Mouse (Mus musculus) CD4-positive, CD25-positive, alpha-beta regulatory T cell, adult 2 months (primary cell): ENCODE measurements at regions not wholly inside any gene's neighbourhood (a gene's known extent, or its start where the extent isn't known, plus 50 kb on each side); places are given as distances from the start of the nearest gene placed in this dataset.

Experiments
- DNase-seq: peaks from one replicate; pipeline ENCODE4 v3.0.0-alpha.2; 2012; ENCODE audit warnings: low read depth, low spot score

DNA sequence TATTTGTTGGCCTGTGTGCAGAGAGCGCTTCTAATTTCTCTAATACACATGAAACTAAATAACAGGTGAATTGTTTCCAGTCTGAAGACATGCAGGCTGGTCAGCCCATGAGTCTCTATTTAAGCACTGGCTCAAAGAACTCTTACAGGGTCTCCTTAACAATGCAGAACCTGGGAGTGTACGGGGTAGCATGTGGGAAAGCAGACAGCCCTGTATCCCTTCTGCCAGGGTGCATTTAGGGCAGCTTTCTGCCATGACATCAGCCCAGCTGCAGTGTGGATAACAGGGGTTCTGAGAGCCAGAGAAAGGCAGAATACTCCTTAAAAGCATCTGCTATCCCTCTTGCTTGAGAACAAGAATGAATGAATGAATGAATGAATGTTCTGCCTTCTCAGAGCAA is 164.7 kb downstream of the Grb14 start:
- no peak for DNase-seq

GRCm38 (mm10) chr2:64853918-64854317 is 170.9 kb downstream of the Grb14 start:
- DNase-seq: peak; percentile 54

- DNase-seq: no peak
Measured at GRCm38 (mm10) chr2:64852913-64853312, 171.9 kb downstream of the Grb14 start.

DNA sequence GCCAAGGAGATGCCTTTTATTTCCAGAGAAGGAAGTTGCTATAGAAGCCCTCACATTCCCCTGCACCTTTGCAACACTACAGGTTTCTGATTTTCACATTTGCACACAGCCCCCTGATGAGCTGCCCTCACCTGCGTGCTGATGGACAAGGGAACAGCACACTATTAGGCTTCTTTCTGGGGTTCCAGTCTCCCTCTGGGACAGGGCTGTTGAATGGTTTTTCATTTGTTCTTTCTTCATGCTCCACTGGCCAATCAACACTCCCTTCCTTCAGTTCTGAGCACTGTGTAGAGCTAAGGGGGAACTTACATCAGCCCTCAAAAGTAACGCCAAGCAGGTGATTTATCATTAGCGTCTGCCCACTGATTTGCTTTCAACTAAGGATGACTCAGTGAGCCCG is 173.7 kb downstream of the Grb14 start:
- no peak for DNase-seq

GRCm38 (mm10) chr2:64850656-64851055 is 174.1 kb downstream of the Grb14 start:
- no peak for DNase-seq

GRCm38 (mm10) chr2:64824494-64824893 is 200.3 kb downstream of the Grb14 start:
- DNase-seq: no peak

DNA sequence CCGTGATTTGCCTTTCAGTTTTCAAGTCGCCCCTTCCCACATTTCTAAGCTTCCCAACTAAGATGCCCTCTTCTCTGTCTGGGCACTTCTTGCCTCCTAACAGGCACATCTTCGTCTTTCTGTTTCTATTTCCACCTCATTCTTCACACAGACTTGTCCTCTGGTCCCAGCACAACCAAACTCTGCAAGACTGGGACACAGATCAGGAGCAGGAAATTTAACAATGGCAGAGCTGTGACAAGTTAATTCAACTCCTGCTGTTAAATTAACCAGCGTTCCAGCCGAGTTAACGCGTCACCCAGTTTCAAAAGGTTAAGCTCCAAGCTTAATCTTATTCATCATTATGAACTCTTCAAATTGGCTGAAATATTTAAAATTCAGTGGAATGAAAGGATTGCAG is 200.9 kb downstream of the Grb14 start:
- DNase-seq: no peak

DNA sequence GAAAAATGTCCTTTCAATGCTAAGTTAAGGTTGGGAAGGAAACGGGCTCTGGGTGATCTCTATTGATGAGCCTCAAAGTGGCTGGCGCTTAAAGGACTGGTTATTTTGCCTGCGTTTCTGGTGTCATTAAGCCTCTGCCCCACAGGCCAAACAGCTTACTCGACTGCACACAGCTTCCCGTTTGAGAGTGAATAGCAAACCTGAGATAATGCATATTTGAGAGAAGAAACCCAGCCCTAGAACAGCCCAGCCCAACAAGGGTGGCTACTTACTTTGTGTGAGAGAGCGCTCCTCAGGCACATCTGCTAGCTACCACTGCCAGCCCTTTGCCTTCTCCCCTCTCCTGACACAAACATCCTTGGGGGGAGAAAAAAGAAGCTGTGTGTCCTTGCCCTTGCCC is 201.7 kb downstream of the Grb14 start:
- DNase-seq: no peak

DNA sequence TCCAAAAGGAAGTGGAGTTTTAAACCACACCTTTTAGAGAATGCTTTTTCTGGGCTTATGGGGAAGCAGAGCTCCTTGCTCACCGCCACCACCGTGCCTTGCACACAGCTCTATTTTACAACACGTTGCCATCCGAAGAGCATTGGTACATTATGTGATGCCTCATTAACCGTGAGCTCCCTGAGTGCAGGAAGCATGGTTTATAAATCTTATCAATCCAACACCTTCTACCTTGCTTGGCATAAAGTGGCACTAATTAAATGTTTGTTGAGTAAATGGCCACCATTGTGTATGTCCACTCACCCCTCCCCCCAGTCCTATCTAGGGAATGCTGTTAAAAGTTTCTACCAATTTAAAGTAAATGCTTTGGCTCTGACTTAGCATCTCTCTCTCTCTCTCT is 206.6 kb downstream of the Grb14 start:
- no peak for DNase-seq
